Mouse (Mus musculus): ENCODE results near the gene Car9. TPM values are rescaled to one million over a fixed set of nuclear protein-coding genes. Genes with fewer than 3 reads are reported as not detected.

Gene Car9
- polyA plus RNA-seq, 1 experiment: 0.36 TPM

DNA sequence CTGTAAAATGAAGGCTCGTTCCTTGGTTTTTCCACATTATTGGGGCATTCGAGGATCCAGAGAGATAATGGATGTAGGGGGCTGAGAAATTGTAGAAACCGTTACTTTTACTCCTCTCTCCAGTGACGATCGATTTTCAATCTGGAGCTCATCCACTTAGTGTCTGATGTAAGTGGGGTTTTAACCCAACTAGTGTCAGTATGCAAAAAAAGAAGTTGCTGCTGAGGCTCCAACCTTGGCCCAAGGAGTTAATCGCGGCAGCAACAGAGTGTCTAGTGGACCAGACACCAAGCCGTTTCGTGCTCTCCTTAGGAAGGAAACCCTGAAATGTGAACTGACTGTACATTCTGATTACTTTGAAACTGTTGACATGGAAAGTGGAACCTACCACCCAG is 12.9 kb upstream of the Car9 start:
- no peak for DNase-seq (ENCODE audit: low read depth)

DNA sequence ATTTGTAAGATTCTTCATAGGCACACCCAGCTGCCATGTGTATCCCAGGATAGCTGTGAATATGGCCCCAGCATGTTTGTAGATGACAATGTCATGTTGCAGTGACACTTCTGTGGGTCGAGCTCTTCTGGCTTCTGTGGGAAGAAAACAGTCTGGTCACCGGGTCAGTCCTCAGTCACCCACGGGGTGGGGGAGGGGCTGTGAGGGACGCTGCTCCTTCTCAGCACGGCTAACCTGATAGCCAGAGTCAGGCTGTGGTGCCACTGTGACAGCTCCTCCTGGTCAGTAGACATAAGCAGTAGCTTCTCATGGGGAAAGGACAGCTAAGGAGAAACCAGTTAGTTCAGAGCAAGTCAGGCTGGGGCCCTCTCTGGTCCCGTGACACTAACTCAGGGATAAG is 10.2 kb upstream of the Car9 start:
- DNase-seq (ENCODE audit: low read depth): no peak

GRCm38 (mm10) chr4:43497405-43497804 is 9.4 kb upstream of the Car9 start:
- DNase-seq (ENCODE audit: low read depth): no peak

DNA sequence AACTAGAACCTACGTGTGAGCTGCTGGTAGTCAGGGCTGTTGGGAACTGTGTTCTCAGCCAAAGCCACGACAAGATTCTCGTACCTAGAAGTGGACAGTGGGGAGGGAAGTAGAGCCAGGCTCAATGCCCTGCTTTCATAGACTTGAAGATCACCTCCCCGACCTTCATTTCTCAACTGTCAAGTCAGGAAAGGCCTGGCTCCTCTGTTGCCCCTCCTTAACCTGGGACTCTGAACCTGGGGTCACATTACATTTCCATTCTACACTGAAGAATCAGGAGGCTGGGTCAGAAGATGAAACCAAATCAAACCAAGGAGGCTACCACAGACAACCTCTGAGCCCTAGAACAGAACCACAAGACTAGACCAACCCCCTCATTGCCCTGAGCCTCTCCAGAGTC is 8.8 kb upstream of the Car9 start:
- no peak for DNase-seq (ENCODE audit: low read depth)

DNA sequence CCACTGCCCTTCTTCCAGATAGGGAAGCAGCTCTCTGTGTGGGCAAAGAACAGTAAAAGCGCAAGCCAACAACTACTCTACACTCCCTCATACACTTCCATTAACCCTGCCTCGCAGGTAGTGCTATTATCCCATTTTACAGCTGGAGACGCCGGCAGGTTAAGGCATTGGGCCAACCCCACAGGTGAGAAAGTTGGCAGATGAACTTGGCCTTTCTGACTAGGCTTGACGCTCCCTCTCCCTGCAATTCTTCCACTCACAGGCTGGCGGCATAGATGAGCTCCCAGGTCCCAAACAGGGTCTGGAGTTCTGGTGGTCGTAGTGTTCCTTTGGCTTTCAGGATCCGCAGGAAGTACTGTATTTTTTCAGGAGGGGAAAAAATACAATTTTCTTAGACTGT is 7.8 kb upstream of the Car9 start:
- no peak for DNase-seq (ENCODE audit: low read depth)

- DNase-seq (ENCODE audit: low read depth): no peak
Measured at GRCm38 (mm10) chr4:43499407-43500333, 7.1 kb upstream of the Car9 start, which contains the start of gene Arhgef39. TSS of gene Arhgef39 (minus strand) at chr4:43499695.

GRCm38 (mm10) chr4:43503041-43503440 is 3.7 kb upstream of the Car9 start:
- no peak for DNase-seq (ENCODE audit: low read depth)

DNA sequence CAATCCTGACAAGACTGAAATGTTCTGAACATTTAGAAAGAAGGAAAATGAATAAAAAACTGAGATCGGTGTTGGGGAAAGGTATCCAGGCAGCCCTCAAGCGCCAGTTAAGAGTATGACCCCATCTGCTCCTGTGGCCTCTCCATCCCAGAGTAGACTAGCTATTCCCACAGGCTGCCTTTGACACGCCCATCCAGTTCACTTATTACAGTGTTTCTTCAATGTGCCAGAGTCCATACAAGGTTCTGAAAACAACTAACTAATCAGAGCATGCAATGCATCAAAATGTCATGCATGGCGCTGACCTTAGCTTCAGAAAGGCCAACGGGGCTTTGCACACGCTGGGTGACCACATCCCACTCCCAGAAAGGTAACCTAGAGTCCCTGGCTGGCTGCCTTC is 3.3 kb upstream of the Car9 start:
- no peak for DNase-seq (ENCODE audit: low read depth)

DNA sequence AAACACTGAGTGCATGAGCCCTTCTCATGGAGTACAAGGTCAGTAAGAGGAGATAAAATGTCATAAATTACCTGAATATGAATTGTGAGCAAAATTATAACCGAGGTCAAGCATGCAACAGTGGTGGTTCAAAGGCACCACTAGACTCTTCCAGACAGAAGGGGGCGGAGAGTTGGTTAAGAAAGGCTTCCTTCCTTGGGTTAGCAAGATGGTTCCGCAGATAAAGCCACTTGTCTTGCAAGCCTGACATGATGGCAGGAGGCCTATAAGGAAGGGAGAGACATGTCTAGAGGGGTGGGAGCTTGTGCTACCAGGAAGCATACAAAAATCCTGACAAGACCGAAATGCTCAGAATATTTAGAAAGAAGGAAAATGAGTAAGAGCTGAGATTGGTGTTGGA is 2.5 kb upstream of the Car9 start:
- DNase-seq (ENCODE audit: low read depth): no peak

GRCm38 (mm10) chr4:43506074-43506473 is 692 bp upstream of the Car9 start:
- DNase-seq (ENCODE audit: low read depth): no peak

- DNase-seq (ENCODE audit: low read depth): no peak
Measured at GRCm38 (mm10) chr4:43507938-43508665, 1.3 kb downstream of the Car9 start.

DNA sequence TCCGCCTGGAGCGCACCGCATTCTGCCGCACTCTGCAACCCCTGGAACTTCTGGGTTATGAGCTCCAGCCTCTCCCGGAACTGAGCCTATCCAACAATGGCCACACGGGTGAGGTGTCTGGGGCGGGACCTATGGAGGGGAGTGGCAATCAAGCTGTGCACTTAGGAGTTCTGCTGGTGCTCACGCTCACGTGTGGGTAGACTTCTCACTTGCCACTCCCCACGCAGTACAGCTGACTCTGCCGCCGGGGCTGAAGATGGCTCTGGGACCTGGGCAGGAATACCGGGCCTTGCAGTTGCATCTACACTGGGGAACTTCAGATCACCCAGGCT is 1.9 kb downstream of the Car9 start:
- DNase-seq (ENCODE audit: low read depth): no peak

DNA sequence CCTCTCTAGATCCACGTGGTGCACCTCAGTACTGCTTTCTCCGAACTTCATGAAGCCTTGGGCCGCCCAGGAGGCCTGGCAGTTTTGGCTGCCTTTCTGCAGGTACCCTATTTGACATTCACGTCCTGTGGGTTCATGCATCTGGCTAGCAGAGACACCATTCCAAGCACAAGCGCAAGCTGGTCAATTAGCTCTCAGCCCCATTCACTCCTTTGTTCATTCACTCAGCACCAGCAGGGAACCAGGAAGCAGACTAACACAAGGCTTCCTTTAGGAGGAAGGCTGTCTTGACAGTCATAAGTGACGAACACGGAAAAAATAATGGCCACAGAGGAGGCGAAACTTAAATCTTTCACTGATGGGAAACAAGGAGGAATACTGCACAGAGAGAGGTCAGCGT is 2.3 kb downstream of the Car9 start:
- DNase-seq (ENCODE audit: low read depth): no peak

DNA sequence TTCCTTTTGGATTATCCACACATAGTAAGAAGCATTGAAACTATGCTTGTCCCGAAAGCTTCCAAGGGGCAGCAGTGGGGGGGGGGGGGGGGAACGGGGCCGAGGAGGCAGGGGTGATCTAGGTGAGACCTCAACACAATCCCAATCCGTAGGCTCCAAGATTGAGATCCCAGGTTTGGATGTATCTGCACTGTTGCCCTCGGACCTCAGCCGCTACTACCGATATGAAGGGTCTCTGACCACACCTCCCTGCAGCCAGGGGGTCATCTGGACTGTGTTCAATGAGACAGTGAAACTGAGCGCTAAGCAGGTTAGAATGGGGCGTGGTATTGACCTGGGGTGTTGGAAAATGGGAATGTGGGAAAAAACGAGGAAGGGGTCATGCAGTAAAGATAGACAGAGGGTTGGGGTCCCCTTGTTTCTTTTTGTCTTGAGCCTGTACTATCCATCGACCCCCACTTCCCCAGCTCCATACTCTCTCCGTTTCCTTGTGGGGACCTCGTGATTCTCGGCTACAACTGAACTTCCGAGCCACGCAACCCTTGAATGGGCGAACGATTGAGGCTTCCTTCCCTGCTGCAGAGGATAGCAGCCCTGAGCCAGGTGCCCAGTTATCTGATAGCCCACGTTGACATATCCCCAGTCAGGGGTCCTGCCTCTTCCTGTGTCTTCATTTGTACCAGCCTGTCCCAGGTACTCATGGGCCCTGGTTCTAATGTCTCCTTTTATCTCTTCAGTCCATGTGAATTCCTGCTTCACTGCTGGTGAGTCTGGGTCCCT is 5.1 kb downstream of the Car9 start:
- no peak for DNase-seq (ENCODE audit: low read depth)

GRCm38 (mm10) chr4:43512653-43513052 is 5.9 kb downstream of the Car9 start:
- no peak for DNase-seq (ENCODE audit: low read depth)

- DNase-seq (ENCODE audit: low read depth): no peak
Measured at GRCm38 (mm10) chr4:43513300-43513699, 6.5 kb downstream of the Car9 start.

DNA sequence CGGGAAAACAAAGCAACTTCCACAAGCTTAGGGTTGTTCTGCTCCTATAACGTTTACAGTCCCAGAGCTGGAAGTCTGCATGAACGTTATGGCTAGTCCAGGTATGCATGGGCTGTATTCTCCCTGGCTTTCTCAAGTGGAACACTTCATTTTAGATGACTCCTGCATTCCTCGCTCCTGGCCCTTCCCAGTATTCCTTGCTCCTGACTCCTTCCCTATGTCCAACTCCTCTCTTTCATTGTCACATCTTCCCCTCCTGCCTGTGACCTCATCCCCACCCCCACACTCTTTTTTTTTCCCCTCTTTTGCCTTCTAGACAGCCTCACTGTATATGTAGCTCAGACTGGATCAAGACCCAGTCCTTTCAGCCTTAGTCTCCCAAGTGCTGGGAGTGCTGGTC is 7.0 kb downstream of the Car9 start:
- DNase-seq (ENCODE audit: low read depth): no peak

- no peak for DNase-seq (ENCODE audit: low read depth)
Measured at GRCm38 (mm10) chr4:43515764-43516708, 9.3 kb downstream of the Car9 start.

DNA sequence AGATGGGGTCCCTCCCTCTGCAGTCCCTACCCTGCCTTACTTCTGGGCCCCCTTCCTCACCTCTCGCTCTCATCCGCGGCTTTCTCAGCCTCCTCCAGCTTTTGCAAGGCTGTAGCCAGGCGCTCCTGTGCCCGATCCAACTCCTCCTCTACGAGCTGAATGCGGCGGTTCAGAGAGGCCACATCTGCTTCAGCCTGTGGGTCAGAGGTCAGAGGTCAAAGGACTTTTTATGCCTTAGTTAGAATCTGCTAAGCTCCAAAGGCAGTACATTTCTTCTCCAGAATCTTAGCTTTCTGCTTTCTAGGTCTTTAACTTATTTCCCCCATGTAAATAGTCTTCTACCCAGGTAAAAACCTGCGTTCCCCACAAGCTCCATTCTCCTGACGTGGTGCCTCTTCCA is 12.8 kb downstream of the Car9 start:
- DNase-seq (ENCODE audit: low read depth): no peak

- no peak for DNase-seq (ENCODE audit: low read depth)
Measured at GRCm38 (mm10) chr4:43519956-43520355, 13.2 kb downstream of the Car9 start.

GRCm38 (mm10) chr4:43527880-43528279 is 21.1 kb downstream of the Car9 start:
- DNase-seq (ENCODE audit: low read depth): no peak
